Mouse (Mus musculus): ENCODE results near the gene Nemf. TPM values are rescaled to one million over a fixed set of nuclear protein-coding genes. Genes with fewer than 3 reads are reported as not detected.

The Nemf gene
- polyA plus RNA-seq (2015; fragmentation: Nextera tagmentation; extraction: Ambion mirVana) = 28.3 and 29.7 TPM in 2 replicates

- Histone ChIP-seq H3K4me3 (ENCODE audit: low read depth, low read length) (peak within 1 kb of the TSS; percentile 86), H3K27ac (ENCODE audit: low read depth) (peak within 1 kb of the TSS; percentile 89), H3K36me3 (replicated peaks; ENCODE audit: insufficient read depth, low read length) (peaks cover 26% of the 10 kb centered on the region), H3K9ac (replicated peaks) (peak within 1 kb of the TSS; percentile 92), H3K27me3 (ENCODE audit: insufficient read depth, low read length) (no peaks in the 10 kb centered on the region), H3K4me2 (ENCODE audit: low read depth, low read length) (peak within 1 kb of the TSS; percentile 85), H3K9me3 (ENCODE audit: low read length) (no peaks in the 10 kb centered on the region), H3K4me1 (ENCODE audit: insufficient read depth) (peaks cover 3% of the 10 kb centered on the region; the same call in 1 of the 2 replicates)
- WGBS (ENCODE audit: insufficient replicate concordance) = under 1% methylated on average over 46 of the region's 50 CpGs
- DNase-seq (peak; percentile 85), ATAC-seq (peak; percentile 57)
- TF ChIP-seq EP300 (IDR thresholded peaks at IDR 0.05; ENCODE audit: low read depth) = no peak; the same call in 1 of the 2 replicates
- TF ChIP-seq CTCF (IDR thresholded peaks at IDR 0.05; ENCODE audit: low read depth) = 0 out of 2 replicates have a peak, but pooled peaks have one; percentile 1
Observed at GRCm38 (mm10) chr12:69356546-69357299, at the start of gene Nemf. Nemf (minus strand) TSS chr12:69357165.

GRCm38 (mm10) chr12:69402594-69403167 lies 45.7 kb upstream of the Nemf start:
- ATAC-seq (no peak), DNase-seq (no peak)
- no peak overlapping the region for H3K27ac ChIP-seq (ENCODE audit: low read depth)
- no peak overlapping the region for H3K9ac ChIP-seq (replicated peaks)
- no peaks in the 10 kb centered on the region for H3K27me3 ChIP-seq (ENCODE audit: insufficient read depth, low read length)
- H3K4me1 ChIP-seq (ENCODE audit: insufficient read depth) = peaks cover 4% of the 10 kb centered on the region; the same call in 1 of the 2 replicates
- no peaks in the 10 kb centered on the region for H3K9me3 ChIP-seq (ENCODE audit: low read length)
- no peak overlapping the region for H3K4me3 ChIP-seq (ENCODE audit: low read depth, low read length)
- no peak for TF ChIP-seq EP300 (IDR thresholded peaks at IDR 0.05; ENCODE audit: low read depth)
- H3K36me3 ChIP-seq (replicated peaks; ENCODE audit: insufficient read depth, low read length) = no peaks in the 10 kb centered on the region
- WGBS (ENCODE audit: insufficient replicate concordance) = 76% methylated on average over 13 of the region's 13 CpGs
- no peak overlapping the region for H3K4me2 ChIP-seq (ENCODE audit: low read depth, low read length)

GRCm38 (mm10) chr12:69402100-69402499 lies 45.1 kb upstream of the Nemf start:
- WGBS (ENCODE audit: insufficient replicate concordance) = 69% methylated on average over 9 of the region's 9 CpGs
- H3K9ac ChIP-seq (replicated peaks) = no peak overlapping the region
- peaks cover 4% of the 10 kb centered on the region; the same call in 1 of the 2 replicates for H3K4me1 ChIP-seq (ENCODE audit: insufficient read depth)
- DNase-seq (no peak), ATAC-seq (no peak)
- no peak overlapping the region for H3K4me2 ChIP-seq (ENCODE audit: low read depth, low read length)
- no peak overlapping the region for H3K27ac ChIP-seq (ENCODE audit: low read depth)
- H3K9me3 ChIP-seq (ENCODE audit: low read length) = no peaks in the 10 kb centered on the region
- no peak overlapping the region for H3K4me3 ChIP-seq (ENCODE audit: low read depth, low read length)
- H3K36me3 ChIP-seq (replicated peaks; ENCODE audit: insufficient read depth, low read length) = no peaks in the 10 kb centered on the region
- H3K27me3 ChIP-seq (ENCODE audit: insufficient read depth, low read length) = no peaks in the 10 kb centered on the region
- no peak for TF ChIP-seq CTCF (IDR thresholded peaks at IDR 0.05; ENCODE audit: low read depth)
- TF ChIP-seq EP300 (IDR thresholded peaks at IDR 0.05; ENCODE audit: low read depth) = no peak

GRCm38 (mm10) chr12:69400871-69401286 lies 43.9 kb upstream of the Nemf start:
- WGBS (ENCODE audit: insufficient replicate concordance) = 19% methylated on average over 2 of the region's 2 CpGs
- Histone ChIP-seq H3K9me3 (ENCODE audit: low read length) (no peaks in the 10 kb centered on the region), H3K9ac (replicated peaks) (no peak overlapping the region), H3K27ac (ENCODE audit: low read depth) (no peak overlapping the region), H3K27me3 (ENCODE audit: insufficient read depth, low read length) (no peaks in the 10 kb centered on the region), H3K4me2 (ENCODE audit: low read depth, low read length) (no peak overlapping the region), H3K4me3 (ENCODE audit: low read depth, low read length) (no peak overlapping the region), H3K4me1 (ENCODE audit: insufficient read depth) (peaks cover 4% of the 10 kb centered on the region; the same call in 1 of the 2 replicates), H3K36me3 (replicated peaks; ENCODE audit: insufficient read depth, low read length) (no peaks in the 10 kb centered on the region)
- no peak for DNase-seq
- TF ChIP-seq EP300 (IDR thresholded peaks at IDR 0.05; ENCODE audit: low read depth) = no peak
- ATAC-seq = peak; percentile 27; the same call in 1 of the 2 replicates

GRCm38 (mm10) chr12:69400367-69400766 lies 43.4 kb upstream of the Nemf start:
- no peak for TF ChIP-seq EP300 (IDR thresholded peaks at IDR 0.05; ENCODE audit: low read depth)
- TF ChIP-seq CTCF (IDR thresholded peaks at IDR 0.05; ENCODE audit: low read depth) = no peak
- Histone ChIP-seq H3K27me3 (ENCODE audit: insufficient read depth, low read length) (no peaks in the 10 kb centered on the region), H3K4me3 (ENCODE audit: low read depth, low read length) (no peak overlapping the region), H3K4me2 (ENCODE audit: low read depth, low read length) (no peak overlapping the region), H3K4me1 (ENCODE audit: insufficient read depth) (peaks cover 4% of the 10 kb centered on the region; the same call in 1 of the 2 replicates), H3K27ac (ENCODE audit: low read depth) (no peak overlapping the region), H3K9ac (replicated peaks) (no peak overlapping the region), H3K36me3 (replicated peaks; ENCODE audit: insufficient read depth, low read length) (no peaks in the 10 kb centered on the region), H3K9me3 (ENCODE audit: low read length) (no peaks in the 10 kb centered on the region; the same call in 1 of the 2 replicates)
- ATAC-seq = no peak
- WGBS (ENCODE audit: insufficient replicate concordance) = 71% methylated on average over 4 of the region's 4 CpGs
- no peak for DNase-seq

GRCm38 (mm10) chr12:69394456-69394855 lies 37.5 kb upstream of the Nemf start:
- DNase-seq = no peak
- no peak for ATAC-seq
- Histone ChIP-seq H3K4me1 (ENCODE audit: insufficient read depth) (no peaks in the 10 kb centered on the region), H3K9ac (replicated peaks) (no peak overlapping the region), H3K36me3 (replicated peaks; ENCODE audit: insufficient read depth, low read length) (no peaks in the 10 kb centered on the region), H3K4me2 (ENCODE audit: low read depth, low read length) (no peak overlapping the region), H3K9me3 (ENCODE audit: low read length) (no peaks in the 10 kb centered on the region; the same call in 1 of the 2 replicates), H3K4me3 (ENCODE audit: low read depth, low read length) (no peak overlapping the region), H3K27ac (ENCODE audit: low read depth) (no peak overlapping the region), H3K27me3 (ENCODE audit: insufficient read depth, low read length) (no peaks in the 10 kb centered on the region)
- WGBS (ENCODE audit: insufficient replicate concordance) = 84% methylated on average over 6 of the region's 6 CpGs
- no peak for TF ChIP-seq CTCF (IDR thresholded peaks at IDR 0.05; ENCODE audit: low read depth)
- TF ChIP-seq EP300 (IDR thresholded peaks at IDR 0.05; ENCODE audit: low read depth) = no peak

All from liver, postnatal 0 days (tissue).